Mouse (Mus musculus) heart, embryonic 14.5 days (tissue): ENCODE data around the gene Iffo1. TPM values are rescaled to one million over a fixed set of nuclear protein-coding genes. Genes with fewer than 3 reads are reported as not detected.
A peak's percentile ranks its signal among the peaks of the same experiment; 100 is the strongest.

Experiments used
- ATAC-seq: fragments of 200-750 bp; cut with Nextera tagmentation; 2 replicates; pipeline ENCODE4 v1.8.0; 2017; ENCODE audit warnings: low read depth, moderate TSS enrichment; ENCODE audit not compliant: insufficient number of reproducible peaks, insufficient read depth, low FRiP score
- H3K27ac ChIP-seq, 2 experiments: fragments of 200-500 bp in 1 of 2; fragments of 300-500 bp in 1 of 2; sonication (generic) in 1 of 2; replicated peaks in 1 of 2; 2 replicates each; pipeline ENCODE4 v1.5.1; 2012 to 2014; ENCODE audit warnings: low read depth in 2 of 2, low read length in 2 of 2, control low read depth in 1 of 2, mild to moderate bottlenecking in 1 of 2, mixed read lengths in 1 of 2; ENCODE audit not compliant: control insufficient read depth in 1 of 2, insufficient read depth in 1 of 2
- H3K27me3 ChIP-seq: fragments of 300-500 bp; sonication (generic); 2 replicates; pipeline ENCODE4 v1.6.1; 2014; ENCODE audit warnings: mild to moderate bottlenecking, low read length, control low read depth; ENCODE audit not compliant: control insufficient read depth, insufficient read depth
- H3K36me3 ChIP-seq: fragments of 300-500 bp; sonication (generic); 2 replicates; pipeline ENCODE4 v1.6.1; 2014; ENCODE audit warnings: mild to moderate bottlenecking, control low read depth, low read length, mixed read lengths; ENCODE audit not compliant: control insufficient read depth, insufficient read depth
- H3K4me1 ChIP-seq, 2 experiments: fragments of 200-500 bp in 1 of 2; fragments of 300-500 bp in 1 of 2; sonication (generic) in 1 of 2; 2 replicates each; pipeline ENCODE4 v1.6.1; 2012 to 2014; ENCODE audit warnings: low read length in 2 of 2, control low read depth in 1 of 2, mixed read lengths in 1 of 2; ENCODE audit not compliant: control insufficient read depth in 2 of 2, insufficient read depth in 2 of 2
- H3K4me2 ChIP-seq: fragments of 300-500 bp; sonication (generic); 2 replicates; pipeline ENCODE4 v1.6.1; 2014; ENCODE audit warnings: mild to moderate bottlenecking, low read length
- H3K4me3 ChIP-seq, 2 experiments: fragments of 200-500 bp in 1 of 2; fragments of 300-500 bp in 1 of 2; sonication (generic) in 1 of 2; 2 replicates each; pipeline ENCODE4 v1.5.1; 2012 to 2014; ENCODE audit warnings: low read length in 2 of 2, mild to moderate bottlenecking in 2 of 2, control low read depth in 1 of 2, low read depth in 1 of 2, moderate library complexity in 1 of 2; ENCODE audit not compliant: control insufficient read depth in 1 of 2, insufficient read depth in 1 of 2
- H3K9ac ChIP-seq: fragments of 300-500 bp; sonication (generic); 2 replicates; pipeline ENCODE4 v1.6.1; 2014; ENCODE audit warnings: mild to moderate bottlenecking, low read length
- H3K9me3 ChIP-seq: fragments of 300-500 bp; sonication (generic); 2 replicates; pipeline ENCODE4 v1.6.1; 2016; ENCODE audit warnings: low read length, control low read depth; ENCODE audit not compliant: control insufficient read depth
- WGBS: fragments of 180-500 bp; shearing (Covaris S2); extraction: QIAGEN DNeasy Blood & Tissue Kit; methylation state at CpG from one replicate; pipeline ENCODE4 v1.1.7; 2014; 5-methylcytosine and 5-hydroxymethylcytosine counted together
- polyA plus RNA-seq: library from polyadenylated mRNA; unstranded; fragments of >200 nt; fragmentation: Nextera tagmentation; extraction: Ambion mirVana; gene quantifications from 2 replicates; pipeline ENCODE4 v1.2.1, GENCODE M21; 2014

Iffo1 gene
- polyA plus RNA-seq, 1 experiment from 2014 or later = 9.7 TPM

DNA sequence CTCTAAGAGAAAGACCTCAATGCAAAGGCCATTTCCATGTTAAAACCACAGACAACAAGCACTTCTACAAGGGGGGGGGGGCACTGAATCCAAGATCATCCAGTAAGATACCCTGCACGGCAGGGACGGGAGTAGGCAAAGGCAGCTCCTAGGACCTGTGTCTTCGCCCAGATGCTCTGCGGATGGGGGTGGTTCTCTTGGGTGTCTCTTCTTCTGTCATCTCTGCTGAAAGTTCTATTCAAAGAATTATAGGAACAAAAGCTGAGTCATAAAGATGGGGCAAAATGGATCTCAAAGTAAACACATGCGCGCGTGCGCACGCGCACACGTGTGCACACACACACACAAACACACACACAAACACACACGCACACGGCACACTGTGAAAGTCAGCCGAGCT, 23.0 kb downstream of the Iffo1 start:
- peaks cover 13 to 20% of the 10 kb centered on the region in 2 experiments for H3K4me1 ChIP-seq
- no peak for ATAC-seq
- WGBS = 84% methylated on average over 14 of the region's 14 CpGs
- H3K4me2 ChIP-seq = no peak overlapping the region
- H3K27me3 ChIP-seq = no peaks in the 10 kb centered on the region
- no peak overlapping the region for H3K4me3 ChIP-seq
- peak overlapping the region; percentile 97; the same call in 1 of the 2 replicates for H3K9ac ChIP-seq
- H3K36me3 ChIP-seq = peaks cover 73% of the 10 kb centered on the region
- H3K27ac ChIP-seq = peak overlapping the region in 1 of 2 experiments; percentile 100; a peak in 3 of 4 replicates
- no peaks in the 10 kb centered on the region for H3K9me3 ChIP-seq

DNA sequence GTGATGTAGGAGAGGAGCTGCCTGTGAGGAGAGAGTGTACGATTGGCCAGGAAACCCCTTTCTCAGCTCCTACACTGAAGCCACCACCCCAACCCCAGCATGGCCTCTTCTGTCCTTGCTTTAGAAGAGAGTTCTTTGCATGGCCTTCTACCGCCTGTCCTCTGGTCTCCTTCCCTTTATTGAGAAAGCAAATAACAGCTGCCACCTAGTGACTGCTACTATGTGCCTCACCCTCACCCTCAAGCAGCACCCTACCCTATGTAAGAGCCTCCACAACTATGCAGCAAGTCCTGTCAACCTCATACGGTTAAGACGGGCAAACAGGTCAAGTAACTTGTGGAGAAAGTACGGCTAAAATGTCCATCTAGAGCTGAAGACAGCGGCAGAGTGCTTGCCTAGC, 25.2 kb downstream of the Iffo1 start:
- Histone ChIP-seq H3K4me2 (no peak overlapping the region), H3K9me3 (no peaks in the 10 kb centered on the region), H3K36me3 (peaks cover 79% of the 10 kb centered on the region), H3K9ac (no peak overlapping the region), H3K27ac (peak overlapping the region in 1 of 2 experiments; percentile 14; a peak in 2 of 4 replicates), H3K27me3 (no peaks in the 10 kb centered on the region), H3K4me3 (no peak overlapping the region), H3K4me1 (peaks cover 12 to 13% of the 10 kb centered on the region in 2 experiments)
- ATAC-seq = no peak
- 63% methylated on average over 6 of the region's 6 CpGs for WGBS

DNA sequence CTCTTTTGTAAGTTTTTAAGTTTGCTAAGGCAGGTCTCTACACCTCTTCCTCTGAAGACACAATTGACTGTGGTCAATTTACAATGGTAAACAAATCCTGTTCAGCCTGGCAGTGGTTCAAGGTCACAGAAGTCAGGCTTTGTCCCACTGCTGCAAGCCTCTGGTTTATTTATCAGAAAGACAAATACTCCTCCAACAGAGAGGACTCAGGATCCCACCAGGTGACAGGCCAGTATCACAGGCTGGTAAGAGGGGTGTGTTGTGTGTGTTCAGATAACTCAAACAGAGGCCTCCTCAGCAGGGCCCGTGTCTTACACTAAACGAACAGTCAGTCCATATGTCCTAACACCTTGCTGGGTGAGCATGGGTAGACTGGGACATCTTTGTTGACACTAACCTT, 27.4 kb downstream of the Iffo1 start:
- Histone ChIP-seq H3K9me3 (no peaks in the 10 kb centered on the region), H3K4me2 (no peak overlapping the region), H3K27ac (no peak overlapping the region), H3K4me3 (no peak overlapping the region), H3K36me3 (peaks cover 100% of the 10 kb centered on the region), H3K9ac (no peak overlapping the region), H3K27me3 (no peaks in the 10 kb centered on the region), H3K4me1 (peaks cover 5 to 6% of the 10 kb centered on the region in 2 experiments)
- ATAC-seq = no peak
- 58% methylated on average over 2 of the region's 2 CpGs for WGBS

- 94% methylated on average over 7 of the region's 7 CpGs for WGBS
- no peaks in the 10 kb centered on the region for H3K9me3 ChIP-seq
- peaks cover 100% of the 10 kb centered on the region for H3K36me3 ChIP-seq
- no peak overlapping the region for H3K27ac ChIP-seq
- H3K4me3 ChIP-seq = no peak overlapping the region
- H3K4me2 ChIP-seq = no peak overlapping the region
- ATAC-seq = no peak
- no peaks in the 10 kb centered on the region; a peak in 2 of 4 replicates for H3K4me1 ChIP-seq
- H3K9ac ChIP-seq = no peak overlapping the region
- no peaks in the 10 kb centered on the region for H3K27me3 ChIP-seq
These were observed 28.2 kb downstream of the Iffo1 start for GRCm38 (mm10) chr6:125173256-125173655.

DNA sequence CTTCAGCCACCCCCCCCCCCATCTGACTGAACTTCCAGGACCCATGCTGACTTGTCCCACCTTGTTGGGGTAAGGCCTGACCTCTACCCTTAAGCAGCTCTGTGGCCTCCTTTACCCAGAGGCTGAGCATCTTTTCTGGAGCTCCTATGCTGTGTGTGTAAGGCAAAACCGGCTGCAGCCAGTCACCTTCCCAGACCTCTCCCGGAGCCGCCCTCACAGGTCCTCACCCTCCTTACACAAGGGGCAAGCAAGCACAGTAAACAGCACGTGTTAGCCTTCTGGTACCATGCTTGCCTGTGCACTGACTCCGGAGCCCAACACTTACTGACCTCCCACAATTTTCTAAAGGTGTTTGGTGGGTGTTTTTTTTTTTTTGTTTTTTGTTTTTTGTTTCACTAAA, 30.4 kb downstream of the Iffo1 start:
- Histone ChIP-seq H3K9ac (no peak overlapping the region), H3K4me1 (no peaks in the 10 kb centered on the region), H3K4me3 (no peak overlapping the region), H3K4me2 (no peak overlapping the region), H3K9me3 (no peaks in the 10 kb centered on the region), H3K27ac (no peak overlapping the region), H3K36me3 (peaks cover 100% of the 10 kb centered on the region), H3K27me3 (no peaks in the 10 kb centered on the region)
- 93% methylated on average over 5 of the region's 5 CpGs for WGBS
- no peak for ATAC-seq

- no peaks in the 10 kb centered on the region for H3K4me1 ChIP-seq
- no peak overlapping the region for H3K27ac ChIP-seq
- H3K4me2 ChIP-seq = no peak overlapping the region
- no peak for ATAC-seq
- 95% methylated on average over 7 of the region's 7 CpGs for WGBS
- H3K9ac ChIP-seq = no peak overlapping the region
- H3K4me3 ChIP-seq = no peak overlapping the region
- H3K27me3 ChIP-seq = no peaks in the 10 kb centered on the region
- H3K9me3 ChIP-seq = no peaks in the 10 kb centered on the region
- H3K36me3 ChIP-seq = peaks cover 100% of the 10 kb centered on the region
These were observed 34.6 kb downstream of the Iffo1 start for GRCm38 (mm10) chr6:125179601-125180000.

GRCm38 (mm10) chr6:125182133-125182532, 37.1 kb downstream of the Iffo1 start:
- H3K9me3 ChIP-seq = no peaks in the 10 kb centered on the region
- WGBS = 86% methylated on average over 5 of the region's 5 CpGs

GRCm38 (mm10) chr6:125186203-125186602, 41.2 kb downstream of the Iffo1 start:
- WGBS = 90% methylated on average over 10 of the region's 10 CpGs
- H3K36me3 ChIP-seq = peaks cover 88% of the 10 kb centered on the region
- H3K9ac ChIP-seq = no peak overlapping the region
- no peak for ATAC-seq
- no peak overlapping the region for H3K27ac ChIP-seq
- no peak overlapping the region for H3K4me3 ChIP-seq
- peaks cover 2 to 12% of the 10 kb centered on the region in 2 experiments; a peak in 1 of 4 replicates for H3K4me1 ChIP-seq
- no peak overlapping the region for H3K4me2 ChIP-seq
- no peaks in the 10 kb centered on the region for H3K27me3 ChIP-seq
- no peaks in the 10 kb centered on the region for H3K9me3 ChIP-seq

More at GRCm38 (mm10) chr6:125182133-125182532, 37.1 kb downstream of the Iffo1 start:
- Histone ChIP-seq H3K4me1 (no peaks in the 10 kb centered on the region), H3K4me3 (no peak overlapping the region), H3K36me3 (peaks cover 100% of the 10 kb centered on the region), H3K4me2 (no peak overlapping the region), H3K27me3 (no peaks in the 10 kb centered on the region), H3K9ac (no peak overlapping the region), H3K27ac (no peak overlapping the region)
- ATAC-seq = no peak
